Mouse (Mus musculus) frontal cortex, postnatal 25 days (tissue): ENCODE results near the gene Mesp1.
"Not testable (repeated sequence)": the region's sequence is repeated elsewhere in the genome, so short reads cannot be mapped to it uniquely, and the experiment has no call there.

ENCODE experiments used
- DNase-seq, 2 experiments: peaks; one replicate each; pipeline ENCODE4 v3.0.0; 2022; ENCODE audit warnings: low spot score in 2 of 2

Mesp1 gene

GRCm38 (mm10) chr7:79792635-79793421, 760 bp downstream of the Mesp1 start:
- no peak for DNase-seq

GRCm38 (mm10) chr7:79789812-79790211, 3.8 kb downstream of the Mesp1 start:
- not testable (repeated sequence) for DNase-seq

- peak; percentile 42 to 62 for DNase-seq
These were observed 7.3 kb downstream of the Mesp1 start for GRCm38 (mm10) chr7:79786295-79786694.

- DNase-seq: no peak
These were observed 11.1 kb downstream of the Mesp1 start for GRCm38 (mm10) chr7:79782516-79782855.

- no peak for DNase-seq
These were observed 11.6 kb downstream of the Mesp1 start for GRCm38 (mm10) chr7:79781826-79782515.

GRCm38 (mm10) chr7:79780647-79781626, 12.7 kb downstream of the Mesp1 start:
- peak; percentile 59 to 70 for DNase-seq

GRCm38 (mm10) chr7:79771561-79772512, 21.8 kb downstream of the Mesp1 start:
- DNase-seq: no peak

GRCm38 (mm10) chr7:79769664-79770063, 23.9 kb downstream of the Mesp1 start:
- no peak for DNase-seq

GRCm38 (mm10) chr7:79765991-79766390, 27.6 kb downstream of the Mesp1 start:
- DNase-seq: no peak

GRCm38 (mm10) chr7:79762106-79762505, 31.5 kb downstream of the Mesp1 start:
- DNase-seq: no peak

GRCm38 (mm10) chr7:79761124-79761876, 32.3 kb downstream of the Mesp1 start:
- no peak for DNase-seq

- DNase-seq: no peak
These were observed 33.8 kb downstream of the Mesp1 start for GRCm38 (mm10) chr7:79759766-79760165.

GRCm38 (mm10) chr7:79758176-79758575, 35.4 kb downstream of the Mesp1 start:
- DNase-seq: no peak

- DNase-seq: no peak
These were observed 37.3 kb downstream of the Mesp1 start for GRCm38 (mm10) chr7:79756334-79756733.

GRCm38 (mm10) chr7:79749511-79749910, 44.1 kb downstream of the Mesp1 start:
- no peak for DNase-seq

GRCm38 (mm10) chr7:79747659-79748058, 45.9 kb downstream of the Mesp1 start:
- DNase-seq: no peak

- no peak for DNase-seq
These were observed 49.0 kb downstream of the Mesp1 start for GRCm38 (mm10) chr7:79744585-79744984.

GRCm38 (mm10) chr7:79744051-79744450, 49.5 kb downstream of the Mesp1 start:
- DNase-seq: no peak

- peak; percentile 48 to 65 for DNase-seq
These were observed 50.7 kb downstream of the Mesp1 start, which contains the start of the genes Pex11a and Wdr93 for GRCm38 (mm10) chr7:79742659-79743536. Gene Pex11a (minus strand): TSS chr7:79743131. Gene Wdr93 (plus strand): TSS chr7:79743163.
